Mouse (Mus musculus) olfactory bulb, adult 2 months (tissue): Measurements from ENCODE around the gene Rmnd5b.

Source experiments
- CTCF ChIP-seq: fragments of 200-500 bp; IDR thresholded peaks from 2 replicates; pipeline ENCODE4 v1.5.1; 2012; ENCODE audit warnings: low read depth, mild to moderate bottlenecking, low read length, moderate library complexity; ENCODE audit not compliant: insufficient read depth
- POLR2A ChIP-seq: fragments of 200-500 bp; IDR thresholded peaks from 2 replicates; pipeline ENCODE4 v1.6.1; 2012; ENCODE audit warnings: mild to moderate bottlenecking, low read depth, low read length, moderate library complexity; ENCODE audit not compliant: insufficient read depth

GRCm38 (mm10) chr11:51614256-51614655 is 21.4 kb downstream of the Rmnd5b start:
- TF ChIP-seq POLR2A, result no peak
- no peak for TF ChIP-seq CTCF
